Mouse (Mus musculus) Patski (cell line): ENCODE data around the gene Comp. TPM values are rescaled to one million over a fixed set of nuclear protein-coding genes. Genes with fewer than 3 reads are reported as not detected.

Experiments
- ATAC-seq: fragments of 100-300 bp; one replicate; pipeline ENCODE4 v1.8.0; 2021
- CTCF ChIA-PET: fragments of 350-600 bp; sonication (Branson Sonifier 250); formaldehyde crosslinking; loops from one replicate; lab custom pipeline; 2022; ENCODE audit warnings: inconsistent platforms; lab: Charles Lee
- POLR2A ChIA-PET: fragments of 350-600 bp; sonication (Branson Sonifier 250); formaldehyde crosslinking; loops from one replicate; lab custom pipeline; 2022; ENCODE audit warnings: antibody characterized with exemption, inconsistent platforms; lab: Charles Lee
- DNase-seq: peaks from one replicate; pipeline ENCODE4 v3.0.0-alpha.2; 2011; ENCODE audit warnings: low read depth, low spot score
- H3K27me3 ChIP-seq: fragments of 371-371 bp; one replicate; pipeline ENCODE4 v1.5.1; 2021
- CTCF ChIP-seq: fragments of 100-300 bp; IDR thresholded peaks from one replicate; pipeline ENCODE4 v1.5.1; 2021
- in situ Hi-C: fragments of 300-500 bp; cut with MboI; formaldehyde crosslinking; loops from 3 replicates; pipeline ENCODE4 v1.11.1; 2018; ENCODE audit warnings: low pct_unique_long_range_greater_than_20kb, mixed read lengths
- polyA plus RNA-seq: library from polyadenylated mRNA; unstranded; gene quantifications from one replicate; pipeline ENCODE4 v1.2.3, GENCODE M21; 2021

Comp gene
- polyA plus RNA-seq, 1 experiment from 2014 or later: 0.36 TPM

DNA sequence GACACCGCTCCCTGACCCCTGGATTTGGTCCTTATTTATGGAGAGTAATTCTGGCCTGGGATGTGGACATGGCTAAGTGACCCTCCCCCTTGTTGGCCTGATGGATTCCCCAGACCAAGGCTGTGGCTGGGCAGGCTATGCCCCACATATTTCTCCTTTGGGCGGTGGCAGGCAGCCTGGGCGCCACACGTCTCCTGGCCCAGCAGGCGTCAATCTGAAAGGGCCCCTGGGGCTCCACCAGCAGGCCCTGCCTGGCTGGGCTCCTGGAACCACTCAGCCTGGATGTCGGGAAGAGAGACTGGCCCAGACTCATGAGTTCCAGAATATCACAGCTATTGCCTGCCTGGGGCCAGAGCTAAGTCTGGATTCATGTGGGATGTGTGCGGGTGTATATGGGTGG, 2.9 kb upstream of the Comp start:
- in situ Hi-C loops: loop anchor here (10.0 kb wide), 1 partner anchor 1844 kb away; the partner anchor contains the start of genes Cib3, Fam32a and Gm11034
- CTCF ChIA-PET: no interaction called here
- POLR2A ChIA-PET: no interaction called here
- no peak for TF ChIP-seq CTCF
- DNase-seq (no peak), ATAC-seq (no peak)
- no peaks in the 10 kb centered on the region for H3K27me3 ChIP-seq

- in situ Hi-C loops: loop anchor here (10.0 kb wide), 1 partner anchor 1843 kb away; the partner anchor contains the start of genes Cib3, Fam32a and Gm11034
- TF ChIP-seq CTCF: no peak
- POLR2A ChIA-PET: interaction anchor here (1.4 to 1.6 kb wide), 2 partner anchors 8 to 19 kb away, joined by 6 to 8 read pairs; partner anchors contain the start of gene Upf1
- DNase-seq (no peak), ATAC-seq (peak; percentile 63)
- CTCF ChIA-PET: interaction anchor here (0.8 to 2.0 kb wide), 3 partner anchors 11 to 133 kb away, joined by 3 to 9 read pairs (median 4); no protein-coding TSS in a partner anchor
- H3K27me3 ChIP-seq: no peaks in the 10 kb centered on the region
Measured at GRCm38 (mm10) chr8:70371951-70372350, 1.4 kb upstream of the Comp start.

GRCm38 (mm10) chr8:70374318-70374927, 1.1 kb downstream of the Comp start:
- in situ Hi-C loops: loop anchor here (10.0 kb wide), 1 partner anchor 1840 kb away; the partner anchor contains the start of genes Cib3, Fam32a and Gm11034
- no peak for TF ChIP-seq CTCF
- H3K27me3 ChIP-seq: no peaks in the 10 kb centered on the region
- ChIA-PET CTCF (no interaction called here), POLR2A (interaction anchor here (0.9 to 1.7 kb wide), 2 partner anchors 22 to 132 kb away, joined by 5 to 6 read pairs; partner anchors contain the start of genes Rex1bd and Upf1)
- DNase-seq (no peak), ATAC-seq (peak; percentile 34)

DNA sequence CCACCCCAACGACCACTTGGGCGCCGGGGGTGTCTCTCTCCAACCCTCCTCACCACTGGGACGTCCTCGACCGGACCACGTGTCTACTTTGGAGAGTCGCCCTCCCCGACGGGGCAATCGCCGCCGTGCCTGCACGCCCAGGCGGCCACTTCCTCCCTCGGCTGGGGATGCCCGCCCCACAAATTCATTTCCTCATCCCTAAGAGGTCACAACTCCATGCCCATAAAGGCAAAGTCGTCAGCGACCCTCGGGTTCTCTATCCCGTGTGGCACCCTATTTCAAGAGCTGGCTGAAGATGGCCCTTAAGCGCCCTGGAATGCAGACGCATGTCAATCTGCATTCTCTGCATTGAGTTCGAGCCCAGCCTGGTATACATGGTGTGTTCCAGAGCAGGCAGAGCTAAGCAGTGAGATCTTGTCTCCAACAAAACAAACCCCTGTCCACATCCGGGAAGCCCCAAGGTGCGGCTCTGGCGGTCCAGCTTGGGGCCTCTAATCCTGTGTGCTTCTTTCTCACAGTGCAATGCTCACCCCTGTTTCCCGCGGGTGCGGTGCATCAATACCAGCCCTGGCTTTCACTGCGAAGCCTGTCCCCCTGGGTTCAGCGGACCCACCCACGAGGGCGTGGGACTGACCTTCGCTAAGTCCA, 2.0 kb downstream of the Comp start:
- ChIA-PET POLR2A (interaction anchor here (0.7 kb wide), 1 partner anchor 130 kb away, joined by 3 read pairs; no protein-coding TSS in a partner anchor), CTCF (no interaction called here)
- ATAC-seq: no peak
- DNase-seq: no peak
- in situ Hi-C loops: loop anchor here (5.0 to 10.0 kb wide), 3 partner anchors 33 to 1839 kb away; partner anchors contain the start of genes Cib3, Fam32a and Gm11034
- no peaks in the 10 kb centered on the region for H3K27me3 ChIP-seq
- TF ChIP-seq CTCF: no peak

DNA sequence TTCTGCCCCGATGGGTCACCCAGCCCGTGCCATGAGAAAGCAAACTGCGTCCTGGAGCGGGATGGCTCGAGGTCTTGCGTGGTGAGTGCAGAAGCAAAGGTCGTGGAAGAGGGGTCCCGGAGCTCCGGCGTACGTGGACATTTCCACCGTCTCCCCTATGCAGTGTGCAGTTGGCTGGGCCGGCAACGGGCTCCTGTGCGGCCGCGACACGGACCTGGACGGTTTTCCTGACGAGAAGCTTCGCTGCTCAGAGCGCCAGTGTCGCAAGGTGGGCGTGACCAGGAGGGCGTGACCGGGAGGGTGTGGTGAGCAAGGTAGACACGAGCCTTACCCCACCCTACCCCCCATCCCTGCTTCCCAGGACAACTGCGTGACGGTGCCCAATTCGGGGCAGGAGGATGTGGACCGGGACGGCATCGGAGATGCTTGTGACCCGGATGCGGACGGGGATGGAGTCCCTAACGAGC, 3.0 kb downstream of the Comp start:
- ChIA-PET CTCF (no interaction called here), POLR2A (no interaction called here)
- ATAC-seq (no peak), DNase-seq (no peak)
- H3K27me3 ChIP-seq: no peaks in the 10 kb centered on the region
- in situ Hi-C loops: loop anchor here (5.0 to 10.0 kb wide), 3 partner anchors 34 to 1838 kb away; partner anchors contain the start of genes Cib3, Fam32a and Gm11034
- no peak for TF ChIP-seq CTCF

- no peaks in the 10 kb centered on the region for H3K27me3 ChIP-seq
- TF ChIP-seq CTCF: no peak
- in situ Hi-C loops: loop anchor here (5.0 to 10.0 kb wide), 3 partner anchors 35 to 1838 kb away; partner anchors contain the start of genes Cib3, Fam32a and Gm11034
- ChIA-PET POLR2A (no interaction called here), CTCF (no interaction called here)
- ATAC-seq (no peak), DNase-seq (no peak)
Measured at GRCm38 (mm10) chr8:70377049-70377448, 3.7 kb downstream of the Comp start.

DNA sequence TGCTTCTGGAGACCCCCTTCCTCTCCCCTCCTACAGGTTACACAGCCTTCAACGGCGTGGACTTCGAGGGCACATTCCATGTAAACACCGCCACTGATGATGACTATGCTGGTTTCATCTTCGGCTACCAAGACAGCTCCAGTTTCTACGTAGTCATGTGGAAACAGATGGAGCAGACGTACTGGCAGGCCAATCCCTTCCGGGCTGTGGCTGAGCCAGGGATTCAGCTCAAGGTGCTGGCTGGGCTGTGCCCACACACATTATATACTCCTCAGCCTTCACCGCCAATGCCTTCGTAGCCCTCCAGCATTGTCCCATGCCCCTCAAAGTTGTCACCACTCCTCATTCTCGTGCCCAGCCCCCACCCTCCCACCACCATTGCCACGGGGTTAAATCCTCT, 6.7 kb downstream of the Comp start:
- no peak for TF ChIP-seq CTCF
- ChIA-PET POLR2A (no interaction called here), CTCF (no interaction called here)
- ATAC-seq (no peak), DNase-seq (no peak)
- no peaks in the 10 kb centered on the region for H3K27me3 ChIP-seq
- in situ Hi-C loops: no loop called here

GRCm38 (mm10) chr8:70383287-70383686, 9.9 kb downstream of the Comp start:
- in situ Hi-C loops: no loop called here
- TF ChIP-seq CTCF: no peak
- POLR2A ChIA-PET: interaction anchor here (0.7 kb wide), 1 partner anchor 123 kb away, joined by 3 read pairs; no protein-coding TSS in a partner anchor
- DNase-seq (no peak), ATAC-seq (no peak)
- no peaks in the 10 kb centered on the region for H3K27me3 ChIP-seq
- CTCF ChIA-PET: interaction anchor here (0.6 to 1.9 kb wide), 11 partner anchors 11 to 177 kb away, joined by 3 to 9 read pairs (median 6); partner anchors contain the start of gene Rex1bd

GRCm38 (mm10) chr8:70389678-70390077, 16.3 kb downstream of the Comp start:
- ATAC-seq (no peak), DNase-seq (no peak)
- no peaks in the 10 kb centered on the region for H3K27me3 ChIP-seq
- ChIA-PET POLR2A (no interaction called here), CTCF (no interaction called here)
- TF ChIP-seq CTCF: no peak
- in situ Hi-C loops: no loop called here

- POLR2A ChIA-PET: no interaction called here
- in situ Hi-C loops: no loop called here
- no peak for TF ChIP-seq CTCF
- ATAC-seq (no peak), DNase-seq (no peak)
- CTCF ChIA-PET: interaction anchor here (0.6 kb wide), 1 partner anchor 112 kb away, joined by 3 read pairs; no protein-coding TSS in a partner anchor
- H3K27me3 ChIP-seq: no peaks in the 10 kb centered on the region
Measured at GRCm38 (mm10) chr8:70393087-70393486, 19.7 kb downstream of the Comp start.
